ENCODE assay signal across 13 mouse cellular contexts in genomic region chr17:66061241-66061938, GRCm38 (mm10). TPM values are rescaled to one million over a fixed set of nuclear protein-coding genes. Genes with fewer than 3 reads are reported as not detected.
DNase-seq lines count a peak whose midpoint lies in the region; ATAC-seq and TF ChIP-seq lines count a peak whose summit lies in the region.
"Had no signal": no experiment of that assay in that cellular context is flagged by ENCODE, and none has a peak within 500 bp of the region (broad histone marks: within the 10 kb centered on the region; RNA-seq: fewer than 3 reads in every experiment).

No protein-coding gene starts in this region.

- peak; percentile 53 for TF ChIP-seq CTCF in heart, adult 2 months (IDR thresholded peaks at IDR 0.05)

- TF ChIP-seq POLR2A in heart, adult 2 months (IDR thresholded peaks at IDR 0.05; ENCODE audit: insufficient read depth, low read depth, low read length): no peak

- peak; percentile 24; the same call in 1 of the 2 replicates for ATAC-seq in limb, embryonic 13.5 days (ENCODE audit: low FRiP score, low read depth)
- ATAC-seq in activated CD4-positive, CD25-positive, alpha-beta regulatory T cell, adult 4 months: peak; percentile 44
- ATAC-seq: intestine, embryonic 16.5 days had no signal

- TF ChIP-seq EP300 in heart, adult 2 months (IDR thresholded peaks at IDR 0.05; ENCODE audit: insufficient read depth, low read depth, low read length): no peak

- H3K4me3 ChIP-seq in heart, adult 2 months: no peak overlapping the region
- H3K4me3 ChIP-seq in limb, embryonic 13.5 days: no peak overlapping the region
- H3K4me3 ChIP-seq in limb, embryonic 10.5 days: no peak overlapping the region

- intact Hi-C loops in heart, adult 2 months (cut with DNase I): loop anchor here (1.0 kb wide), 1 partner anchor 46 kb away; no protein-coding TSS in a partner anchor
- intact Hi-C loops in heart, postnatal 14 days (cut with DNase I): loop anchor here (5.0 kb wide), 1 partner anchor 46 kb away; no protein-coding TSS in a partner anchor

- DNase-seq in heart, adult 2 months: no peak
- no peak for DNase-seq in heart, postnatal 14 days
- DNase-seq in limb, embryonic 10.5 days (ENCODE audit: low spot score): no peak
- peak; percentile 45 for DNase-seq in 416B (ENCODE audit: low read depth)
- no peak for DNase-seq in spleen, postnatal 10 days (ENCODE audit: low spot score in 2 of 2)
- no peak for DNase-seq in spleen, adult 12 weeks (ENCODE audit: low spot score)
- DNase-seq: cerebellum, postnatal 36 days; gastrocnemius, postnatal 25 days; layer of hippocampus, adult 9-11 months had no signal

- H3K79me2 ChIP-seq in heart, adult 2 months (replicated peaks; ENCODE audit: control insufficient read depth, insufficient read depth, low read length): peaks cover 5% of the 10 kb centered on the region; the same call in 1 of the 2 replicates

- H3K27me3 ChIP-seq in heart, adult 2 months (ENCODE audit: control insufficient read depth, insufficient read depth, low read length): no peaks in the 10 kb centered on the region
- no peaks in the 10 kb centered on the region for H3K27me3 ChIP-seq in limb, embryonic 13.5 days
- no peaks in the 10 kb centered on the region for H3K27me3 ChIP-seq in limb, embryonic 10.5 days (ENCODE audit: low read depth, poor library complexity, severe bottlenecking)

- no peak overlapping the region for H3K27ac ChIP-seq in heart, adult 2 months
- H3K27ac ChIP-seq in limb, embryonic 13.5 days: no peak overlapping the region
- H3K27ac ChIP-seq in limb, embryonic 10.5 days: no peak overlapping the region

- no peaks in the 10 kb centered on the region for H3K9me3 ChIP-seq in limb, embryonic 13.5 days
- H3K9me3 ChIP-seq in limb, embryonic 10.5 days (replicated peaks): no peaks in the 10 kb centered on the region

- no peak overlapping the region for H3K9ac ChIP-seq in heart, adult 2 months (ENCODE audit: low read depth, low read length)
- H3K9ac ChIP-seq in limb, embryonic 13.5 days: 0 out of 2 replicates have a peak overlapping the region, but pooled peaks have one; percentile 43

- WGBS in heart, adult 2 months: 58% methylated on average over 8 of the region's 8 CpGs
- 54% methylated on average over 8 of the region's 8 CpGs for WGBS in limb, embryonic 13.5 days
- WGBS in limb, embryonic 10.5 days: 67% methylated on average over 8 of the region's 8 CpGs

- H3K36me3 ChIP-seq in heart, adult 2 months (ENCODE audit: control insufficient read depth, insufficient read depth, low read length): no peaks in the 10 kb centered on the region
- no peaks in the 10 kb centered on the region for H3K36me3 ChIP-seq in limb, embryonic 13.5 days
- no peaks in the 10 kb centered on the region for H3K36me3 ChIP-seq in limb, embryonic 10.5 days

- H3K4me1 ChIP-seq in heart, adult 2 months (ENCODE audit: control insufficient read depth, insufficient read depth, low read length): 0 out of 2 replicates have a peak, but pooled peaks cover 1% of the 10 kb centered on the region
- peaks cover 9% of the 10 kb centered on the region; the same call in 1 of the 2 replicates for H3K4me1 ChIP-seq in limb, embryonic 13.5 days
- H3K4me1 ChIP-seq in limb, embryonic 10.5 days: no peaks in the 10 kb centered on the region

- H3K4me2 ChIP-seq in limb, embryonic 13.5 days (replicated peaks): peak overlapping the region; percentile 31
- H3K4me2 ChIP-seq: liver, embryonic 11.5 days had no signal

RNA-seq across cellular contexts. Expression of gene Ankrd12, which starts 15.5 kb away (rescaled TPM):
- 10 to 100 TPM; 18.7 to 22.2 TPM for total RNA-seq in heart, adult 2 months (2021)
- 2.6 and 7.1 TPM in 2 replicates for polyA plus RNA-seq in heart, adult 2 months (2012; rRNA removed)
- total RNA-seq in heart, postnatal 14 days (2021): 10 to 100 TPM; 15.2 to 15.7 TPM
- polyA plus RNA-seq in limb, embryonic 13.5 days (2015; fragmentation: Nextera tagmentation; extraction: Ambion mirVana): 33.4 and 35.0 TPM in 2 replicates
- polyA plus RNA-seq in limb, embryonic 10.5 days (2016; fragmentation: Nextera tagmentation; extraction: Ambion mirVana): 13.8 and 18.8 TPM in 2 replicates
- 100 to 1,000 TPM; 111 to 127 TPM for polyA plus RNA-seq in activated CD4-positive, CD25-positive, alpha-beta regulatory T cell, adult 4 months (2017; shearing (Covaris generic))

RNA-seq across cellular contexts. Expression of gene Ndufv2, which starts 40.0 kb away (rescaled TPM):
- 1,000 to 10,000 TPM; 1,138 to 1,275 TPM for total RNA-seq in heart, adult 2 months (2021)
- polyA plus RNA-seq in heart, adult 2 months (2012; rRNA removed): 270 and 461 TPM in 2 replicates
- total RNA-seq in heart, postnatal 14 days (2021): 1,000 to 10,000 TPM; 1,081 to 1,118 TPM
- 314 and 316 TPM in 2 replicates for polyA plus RNA-seq in limb, embryonic 13.5 days (2015; fragmentation: Nextera tagmentation; extraction: Ambion mirVana)
- polyA plus RNA-seq in limb, embryonic 10.5 days (2016; fragmentation: Nextera tagmentation; extraction: Ambion mirVana): 327 and 329 TPM in 2 replicates
- polyA plus RNA-seq in activated CD4-positive, CD25-positive, alpha-beta regulatory T cell, adult 4 months (2017; shearing (Covaris generic)): 100 to 1,000 TPM; 255 to 259 TPM

RNA-seq across cellular contexts. Expression of gene Washc1, which starts 50.0 kb away (rescaled TPM):
- 10 to 100 TPM; 19.2 to 21.5 TPM for total RNA-seq in heart, adult 2 months (2021)
- 21.1 and 23.6 TPM in 2 replicates for polyA plus RNA-seq in heart, adult 2 months (2012; rRNA removed)
- total RNA-seq in heart, postnatal 14 days (2021): 10 to 100 TPM; 22.4 to 22.5 TPM
- polyA plus RNA-seq in limb, embryonic 13.5 days (2015; fragmentation: Nextera tagmentation; extraction: Ambion mirVana): 43.0 and 44.2 TPM in 2 replicates
- 34.8 and 40.4 TPM in 2 replicates for polyA plus RNA-seq in limb, embryonic 10.5 days (2016; fragmentation: Nextera tagmentation; extraction: Ambion mirVana)
- 10 to 100 TPM; 27.9 to 32.7 TPM for polyA plus RNA-seq in activated CD4-positive, CD25-positive, alpha-beta regulatory T cell, adult 4 months (2017; shearing (Covaris generic))
